Mouse (Mus musculus): ENCODE measurements around the gene Ift81. TPM values are rescaled to one million over a fixed set of nuclear protein-coding genes. Genes with fewer than 3 reads are reported as not detected.

Gene Ift81
- polyA plus RNA-seq, 1 experiment from 2014 or later = 39.6 TPM

GRCm38 (mm10) chr5:122643701-122644100 is 29.4 kb upstream of the Ift81 start, which contains the start of gene P2rx7:
P2rx7 (plus strand) TSS chr5:122643911.
- TF ChIP-seq CTCF (IDR thresholded peaks at IDR 0.05; ENCODE audit: low read depth) = no peak
- 56% methylated on average over 12 of the region's 12 CpGs for WGBS
- ATAC-seq (ENCODE audit: insufficient read depth) (no peak), DNase-seq (peak; percentile 42)
- Histone ChIP-seq H3K4me2 (peak within 1 kb of the TSS; percentile 29; the same call in 1 of the 2 replicates), H3K27me3 (ENCODE audit: insufficient read depth, low read length) (no peaks in the 10 kb centered on the region), H3K4me1 (ENCODE audit: insufficient read depth) (0 out of 2 replicates have a peak, but pooled peaks cover 4% of the 10 kb centered on the region), H3K4me3 (ENCODE audit: low read depth, low read length) (no peak within 1 kb of the TSS), H3K27ac (ENCODE audit: low read depth) (0 out of 2 replicates have a peak within 1 kb of the TSS, but pooled peaks have one; percentile 24), H3K9me3 (ENCODE audit: low read depth, low read length) (no peaks in the 10 kb centered on the region), H3K9ac (no peak within 1 kb of the TSS; the same call in 1 of the 2 replicates), H3K36me3 (ENCODE audit: insufficient read depth) (no peaks in the 10 kb centered on the region)

GRCm38 (mm10) chr5:122639986-122640385 is 25.7 kb upstream of the Ift81 start:
- TF ChIP-seq CTCF (IDR thresholded peaks at IDR 0.05; ENCODE audit: low read depth) = 0 out of 2 replicates have a peak, but pooled peaks have one; percentile 5
- ATAC-seq (ENCODE audit: insufficient read depth) (no peak), DNase-seq (no peak)
- no peak overlapping the region for H3K4me3 ChIP-seq (ENCODE audit: low read depth, low read length)
- no peaks in the 10 kb centered on the region for H3K27me3 ChIP-seq (ENCODE audit: insufficient read depth, low read length)
- 79% methylated on average over 5 of the region's 5 CpGs for WGBS
- H3K4me2 ChIP-seq = no peak overlapping the region
- H3K9me3 ChIP-seq (ENCODE audit: low read depth, low read length) = no peaks in the 10 kb centered on the region
- no peaks in the 10 kb centered on the region for H3K36me3 ChIP-seq (ENCODE audit: insufficient read depth)
- no peak overlapping the region for H3K27ac ChIP-seq (ENCODE audit: low read depth)
- H3K9ac ChIP-seq = no peak overlapping the region
- peaks cover 4% of the 10 kb centered on the region; the same call in 1 of the 2 replicates for H3K4me1 ChIP-seq (ENCODE audit: insufficient read depth)

GRCm38 (mm10) chr5:122639517-122639916 is 25.2 kb upstream of the Ift81 start:
- Histone ChIP-seq H3K27me3 (ENCODE audit: insufficient read depth, low read length) (no peaks in the 10 kb centered on the region), H3K4me3 (ENCODE audit: low read depth, low read length) (no peak overlapping the region), H3K36me3 (ENCODE audit: insufficient read depth) (no peaks in the 10 kb centered on the region), H3K9me3 (ENCODE audit: low read depth, low read length) (no peaks in the 10 kb centered on the region), H3K9ac (no peak overlapping the region), H3K27ac (ENCODE audit: low read depth) (no peak overlapping the region), H3K4me1 (ENCODE audit: insufficient read depth) (peaks cover 4% of the 10 kb centered on the region; the same call in 1 of the 2 replicates), H3K4me2 (no peak overlapping the region)
- DNase-seq (no peak), ATAC-seq (ENCODE audit: insufficient read depth) (no peak)
- TF ChIP-seq CTCF (IDR thresholded peaks at IDR 0.05; ENCODE audit: low read depth) = no peak
- WGBS = 90% methylated on average over 4 of the region's 4 CpGs

GRCm38 (mm10) chr5:122638296-122638695 is 24.0 kb upstream of the Ift81 start:
- DNase-seq = no peak

GRCm38 (mm10) chr5:122636958-122637357 is 22.6 kb upstream of the Ift81 start:
- 27% methylated on average over 16 of the region's 16 CpGs for WGBS
- peak; percentile 41; the same call in 1 of the 2 replicates for ATAC-seq (ENCODE audit: insufficient read depth)
- no peak overlapping the region for H3K9ac ChIP-seq

More at GRCm38 (mm10) chr5:122638296-122638695, 24.0 kb upstream of the Ift81 start:
- no peaks in the 10 kb centered on the region for H3K9me3 ChIP-seq (ENCODE audit: low read depth, low read length)
- no peak overlapping the region for H3K27ac ChIP-seq (ENCODE audit: low read depth)
- H3K27me3 ChIP-seq (ENCODE audit: insufficient read depth, low read length) = no peaks in the 10 kb centered on the region
- 57% methylated on average over 2 of the region's 2 CpGs for WGBS
- no peak overlapping the region for H3K9ac ChIP-seq
- TF ChIP-seq CTCF (IDR thresholded peaks at IDR 0.05; ENCODE audit: low read depth) = no peak
- ATAC-seq (ENCODE audit: insufficient read depth) = no peak
- no peaks in the 10 kb centered on the region; the same call in 1 of the 2 replicates for H3K4me1 ChIP-seq (ENCODE audit: insufficient read depth)
- H3K4me3 ChIP-seq (ENCODE audit: low read depth, low read length) = no peak overlapping the region
- no peak overlapping the region for H3K4me2 ChIP-seq
- H3K36me3 ChIP-seq (ENCODE audit: insufficient read depth) = no peaks in the 10 kb centered on the region

GRCm38 (mm10) chr5:122636308-122636707 is 22.0 kb upstream of the Ift81 start:
- ATAC-seq (ENCODE audit: insufficient read depth) (no peak), DNase-seq (no peak)
- Histone ChIP-seq H3K9ac (no peak overlapping the region), H3K4me3 (ENCODE audit: low read depth, low read length) (no peak overlapping the region), H3K27ac (ENCODE audit: low read depth) (no peak overlapping the region), H3K4me2 (no peak overlapping the region), H3K4me1 (ENCODE audit: insufficient read depth) (no peaks in the 10 kb centered on the region; the same call in 1 of the 2 replicates), H3K27me3 (ENCODE audit: insufficient read depth, low read length) (no peaks in the 10 kb centered on the region), H3K36me3 (ENCODE audit: insufficient read depth) (no peaks in the 10 kb centered on the region), H3K9me3 (ENCODE audit: low read depth, low read length) (no peaks in the 10 kb centered on the region)
- no peak for TF ChIP-seq CTCF (IDR thresholded peaks at IDR 0.05; ENCODE audit: low read depth)
- 65% methylated on average over 9 of the region's 9 CpGs for WGBS

More at GRCm38 (mm10) chr5:122636958-122637357, 22.6 kb upstream of the Ift81 start:
- Histone ChIP-seq H3K27me3 (ENCODE audit: insufficient read depth, low read length) (no peaks in the 10 kb centered on the region), H3K4me3 (ENCODE audit: low read depth, low read length) (0 out of 2 replicates have a peak overlapping the region, but pooled peaks have one; percentile 9), H3K27ac (ENCODE audit: low read depth) (no peak overlapping the region), H3K9me3 (ENCODE audit: low read depth, low read length) (no peaks in the 10 kb centered on the region), H3K4me2 (peak overlapping the region; percentile 47), H3K4me1 (ENCODE audit: insufficient read depth) (no peaks in the 10 kb centered on the region; the same call in 1 of the 2 replicates), H3K36me3 (ENCODE audit: insufficient read depth) (no peaks in the 10 kb centered on the region)
- TF ChIP-seq CTCF (IDR thresholded peaks at IDR 0.05; ENCODE audit: low read depth) = no peak
- DNase-seq = peak; percentile 45

- no peaks in the 10 kb centered on the region for H3K27me3 ChIP-seq (ENCODE audit: insufficient read depth, low read length)
- no peak overlapping the region for H3K4me3 ChIP-seq (ENCODE audit: low read depth, low read length)
- no peaks in the 10 kb centered on the region for H3K9me3 ChIP-seq (ENCODE audit: low read depth, low read length)
- WGBS = 68% methylated on average over 8 of the region's 8 CpGs
- no peak overlapping the region for H3K27ac ChIP-seq (ENCODE audit: low read depth)
- no peaks in the 10 kb centered on the region for H3K36me3 ChIP-seq (ENCODE audit: insufficient read depth)
- DNase-seq (no peak), ATAC-seq (ENCODE audit: insufficient read depth) (no peak)
- TF ChIP-seq CTCF (IDR thresholded peaks at IDR 0.05; ENCODE audit: low read depth) = no peak
- H3K4me2 ChIP-seq = no peak overlapping the region
- no peak overlapping the region for H3K9ac ChIP-seq
- H3K4me1 ChIP-seq (ENCODE audit: insufficient read depth) = no peaks in the 10 kb centered on the region; the same call in 1 of the 2 replicates
These were observed 20.9 kb upstream of the Ift81 start for GRCm38 (mm10) chr5:122635228-122635627.

All from lung, embryonic 14.5 days (tissue).